Mouse (Mus musculus): ENCODE measurements at regions not wholly inside any gene's neighbourhood (a gene's known extent, or its start where the extent isn't known, plus 50 kb on each side); places are given as distances from the start of the nearest gene placed in this dataset.

- Histone ChIP-seq H3K4me1 (ENCODE audit: control insufficient read depth, insufficient read depth, low read length) (no peaks in the 10 kb centered on the region), H3K27ac (replicated peaks; ENCODE audit: insufficient read depth, low read depth, low read length) (no peak overlapping the region), H3K79me2 (ENCODE audit: control insufficient read depth, insufficient read depth, low read length) (no peaks in the 10 kb centered on the region), H3K27me3 (ENCODE audit: control insufficient read depth, insufficient read depth, low read length) (no peaks in the 10 kb centered on the region), H3K4me3 (ENCODE audit: insufficient read depth, low read depth, low read length) (no peak overlapping the region), H3K36me3 (ENCODE audit: control insufficient read depth, insufficient read depth, low read length) (no peaks in the 10 kb centered on the region), H3K9ac (ENCODE audit: low read depth, low read length) (no peak overlapping the region)
- TF ChIP-seq CTCF (IDR thresholded peaks at IDR 0.05; ENCODE audit: low read depth, low read length), result no peak
- DNase-seq (ENCODE audit: extremely low read depth, low read depth, low spot score), result no peak
- whole genome bisulfite sequencing, result 89% methylated on average over 4 of the region's 4 CpGs
Observed at GRCm38 (mm10) chr9:47962589-47962988, 199.2 kb upstream of the Nxpe4 start.

GRCm38 (mm10) chr9:47973130-47973529 lies 188.7 kb upstream of the Nxpe4 start:
- no peak for TF ChIP-seq POLR2A (IDR thresholded peaks at IDR 0.05; ENCODE audit: extremely low read depth, insufficient read depth, low read length)
- TF ChIP-seq CTCF (IDR thresholded peaks at IDR 0.05; ENCODE audit: low read depth, low read length), result no peak
- Histone ChIP-seq H3K27me3 (ENCODE audit: control insufficient read depth, insufficient read depth, low read length) (no peaks in the 10 kb centered on the region), H3K9ac (ENCODE audit: low read depth, low read length) (no peak overlapping the region), H3K79me2 (ENCODE audit: control insufficient read depth, insufficient read depth, low read length) (no peaks in the 10 kb centered on the region), H3K36me3 (ENCODE audit: control insufficient read depth, insufficient read depth, low read length) (no peaks in the 10 kb centered on the region), H3K27ac (replicated peaks; ENCODE audit: insufficient read depth, low read depth, low read length) (no peak overlapping the region), H3K4me1 (ENCODE audit: control insufficient read depth, insufficient read depth, low read length) (no peaks in the 10 kb centered on the region), H3K4me3 (ENCODE audit: insufficient read depth, low read depth, low read length) (no peak overlapping the region)
- DNase-seq (ENCODE audit: extremely low read depth, low read depth, low spot score), result no peak
- WGBS, result 67% methylated on average over 12 of the region's 12 CpGs

- no peak for DNase-seq (ENCODE audit: extremely low read depth, low read depth, low spot score)
- no peaks in the 10 kb centered on the region for H3K4me1 ChIP-seq (ENCODE audit: control insufficient read depth, insufficient read depth, low read length)
- no peaks in the 10 kb centered on the region for H3K27me3 ChIP-seq (ENCODE audit: control insufficient read depth, insufficient read depth, low read length)
- TF ChIP-seq POLR2A (IDR thresholded peaks at IDR 0.05; ENCODE audit: extremely low read depth, insufficient read depth, low read length) (no peak), CTCF (IDR thresholded peaks at IDR 0.05; ENCODE audit: low read depth, low read length) (no peak)
- no peak overlapping the region for H3K4me3 ChIP-seq (ENCODE audit: insufficient read depth, low read depth, low read length)
- no peaks in the 10 kb centered on the region for H3K79me2 ChIP-seq (ENCODE audit: control insufficient read depth, insufficient read depth, low read length)
- H3K9ac ChIP-seq (ENCODE audit: low read depth, low read length), result no peak overlapping the region
- H3K27ac ChIP-seq (replicated peaks; ENCODE audit: insufficient read depth, low read depth, low read length), result no peak overlapping the region
- H3K36me3 ChIP-seq (ENCODE audit: control insufficient read depth, insufficient read depth, low read length), result no peaks in the 10 kb centered on the region
- 75% methylated on average over 11 of the region's 11 CpGs for WGBS
Observed at GRCm38 (mm10) chr9:47985356-47986111, 176.3 kb upstream of the Nxpe4 start.

- no peak for DNase-seq (ENCODE audit: extremely low read depth, low read depth, low spot score)
Observed at GRCm38 (mm10) chr9:47987266-47987665, 174.6 kb upstream of the Nxpe4 start.

GRCm38 (mm10) chr9:47994671-47995070 lies 167.2 kb upstream of the Nxpe4 start:
- H3K79me2 ChIP-seq (ENCODE audit: control insufficient read depth, insufficient read depth, low read length), result no peaks in the 10 kb centered on the region
- H3K4me1 ChIP-seq (ENCODE audit: control insufficient read depth, insufficient read depth, low read length), result no peaks in the 10 kb centered on the region
- H3K9ac ChIP-seq (ENCODE audit: low read depth, low read length), result no peak overlapping the region
- DNase-seq (ENCODE audit: extremely low read depth, low read depth, low spot score), result no peak
- no peak overlapping the region for H3K4me3 ChIP-seq (ENCODE audit: insufficient read depth, low read depth, low read length)
- H3K36me3 ChIP-seq (ENCODE audit: control insufficient read depth, insufficient read depth, low read length), result no peaks in the 10 kb centered on the region
- no peak overlapping the region for H3K27ac ChIP-seq (replicated peaks; ENCODE audit: insufficient read depth, low read depth, low read length)
- TF ChIP-seq CTCF (IDR thresholded peaks at IDR 0.05; ENCODE audit: low read depth, low read length), result no peak
- 70% methylated on average over 4 of the region's 4 CpGs for whole genome bisulfite sequencing
- no peaks in the 10 kb centered on the region for H3K27me3 ChIP-seq (ENCODE audit: control insufficient read depth, insufficient read depth, low read length)

More at GRCm38 (mm10) chr9:47987266-47987665, 174.6 kb upstream of the Nxpe4 start:
- 93% methylated on average over 4 of the region's 4 CpGs for whole genome bisulfite sequencing
- H3K9ac ChIP-seq (ENCODE audit: low read depth, low read length), result no peak overlapping the region
- H3K36me3 ChIP-seq (ENCODE audit: control insufficient read depth, insufficient read depth, low read length), result no peaks in the 10 kb centered on the region
- no peaks in the 10 kb centered on the region for H3K4me1 ChIP-seq (ENCODE audit: control insufficient read depth, insufficient read depth, low read length)
- H3K79me2 ChIP-seq (ENCODE audit: control insufficient read depth, insufficient read depth, low read length), result no peaks in the 10 kb centered on the region
- no peaks in the 10 kb centered on the region for H3K27me3 ChIP-seq (ENCODE audit: control insufficient read depth, insufficient read depth, low read length)
- no peak overlapping the region for H3K4me3 ChIP-seq (ENCODE audit: insufficient read depth, low read depth, low read length)
- TF ChIP-seq POLR2A (IDR thresholded peaks at IDR 0.05; ENCODE audit: extremely low read depth, insufficient read depth, low read length), result no peak
- no peak overlapping the region for H3K27ac ChIP-seq (replicated peaks; ENCODE audit: insufficient read depth, low read depth, low read length)

GRCm38 (mm10) chr9:47999632-48000031 lies 162.2 kb upstream of the Nxpe4 start:
- no peak overlapping the region for H3K4me3 ChIP-seq (ENCODE audit: insufficient read depth, low read depth, low read length)
- no peak overlapping the region for H3K27ac ChIP-seq (replicated peaks; ENCODE audit: insufficient read depth, low read depth, low read length)
- H3K4me1 ChIP-seq (ENCODE audit: control insufficient read depth, insufficient read depth, low read length), result no peaks in the 10 kb centered on the region
- no peak overlapping the region for H3K9ac ChIP-seq (ENCODE audit: low read depth, low read length)
- TF ChIP-seq POLR2A (IDR thresholded peaks at IDR 0.05; ENCODE audit: extremely low read depth, insufficient read depth, low read length) (no peak), CTCF (IDR thresholded peaks at IDR 0.05; ENCODE audit: low read depth, low read length) (no peak)
- no peaks in the 10 kb centered on the region for H3K79me2 ChIP-seq (ENCODE audit: control insufficient read depth, insufficient read depth, low read length)
- no peaks in the 10 kb centered on the region for H3K36me3 ChIP-seq (ENCODE audit: control insufficient read depth, insufficient read depth, low read length)
- no peaks in the 10 kb centered on the region for H3K27me3 ChIP-seq (ENCODE audit: control insufficient read depth, insufficient read depth, low read length)
- 89% methylated on average over 12 of the region's 12 CpGs for WGBS
- DNase-seq (ENCODE audit: extremely low read depth, low read depth, low spot score), result no peak

Data from liver, adult 2 months (tissue).